9 mouse cellular contexts compared by ENCODE assay signal in genomic region chr7:71216808-71217207, GRCm38 (mm10).
DNase-seq lines count a peak whose midpoint lies in the region; ATAC-seq lines count a peak whose summit lies in the region.
"Had no signal": no experiment of that assay in that cellular context is flagged by ENCODE, and none has a peak within 500 bp of the region (broad histone marks: within the 10 kb centered on the region; RNA-seq: fewer than 3 reads in every experiment).

No protein-coding gene starts in this region.

- H3K27me3 ChIP-seq in liver, embryonic 11.5 days (replicated peaks; ENCODE audit: control insufficient read depth, insufficient read depth, low read length) = no peaks in the 10 kb centered on the region
- H3K27me3 ChIP-seq in hindbrain, embryonic 16.5 days (replicated peaks; ENCODE audit: control insufficient read depth, insufficient read depth, low read length) = no peaks in the 10 kb centered on the region

- no peaks in the 10 kb centered on the region for H3K36me3 ChIP-seq in liver, embryonic 11.5 days (ENCODE audit: control insufficient read depth, insufficient read depth, low read length)
- H3K36me3 ChIP-seq in hindbrain, embryonic 16.5 days (ENCODE audit: control insufficient read depth, insufficient read depth, low read length) = no peaks in the 10 kb centered on the region
- H3K36me3 ChIP-seq: G1E had no signal

- peak; percentile 7 for DNase-seq in liver
- DNase-seq in liver, embryonic 11.5 days (ENCODE audit: low spot score) = no peak
- peak; percentile 59 to 67 for DNase-seq in adrenal gland, postnatal 36 days
- peak; percentile 62 for DNase-seq in kidney, adult 11 months
- peak; percentile 86 for DNase-seq in lung, postnatal 10 days
- DNase-seq in left cerebral cortex, postnatal 14 days (ENCODE audit: low spot score in 2 of 2) = no peak

- no peak overlapping the region for H3K4me3 ChIP-seq in liver, embryonic 11.5 days (ENCODE audit: low read depth, low read length)
- no peak overlapping the region for H3K4me3 ChIP-seq in hindbrain, embryonic 16.5 days (ENCODE audit: low read length)

- H3K4me1 ChIP-seq in liver, embryonic 11.5 days (replicated peaks; ENCODE audit: control insufficient read depth, insufficient read depth, low read length) = no peaks in the 10 kb centered on the region
- no peaks in the 10 kb centered on the region for H3K4me1 ChIP-seq in hindbrain, embryonic 16.5 days (ENCODE audit: control insufficient read depth, insufficient read depth, low read depth, low read length)

- intact Hi-C loops in left cerebral cortex, postnatal 14 days (cut with DNase I) = no loop called here

- no peak for ATAC-seq in liver, embryonic 11.5 days (replicated peaks; ENCODE audit: low FRiP score)
- no peak for ATAC-seq in granulocyte monocyte progenitor cell, adult 5-6 weeks (replicated peaks; ENCODE audit: poor library complexity, severe bottlenecking)
- ATAC-seq in hindbrain, embryonic 16.5 days = no peak

- 56% methylated on average over 2 of the region's 2 CpGs for WGBS in liver, embryonic 11.5 days
- WGBS in hindbrain, embryonic 16.5 days = 59% methylated on average over 2 of the region's 2 CpGs

- no peaks in the 10 kb centered on the region for H3K9me3 ChIP-seq in liver, embryonic 11.5 days (ENCODE audit: control insufficient read depth, low read length)
- H3K9me3 ChIP-seq in hindbrain, embryonic 16.5 days (ENCODE audit: control insufficient read depth, low read length) = no peaks in the 10 kb centered on the region

- no peak overlapping the region for H3K27ac ChIP-seq in liver, embryonic 11.5 days (ENCODE audit: low read depth, low read length)
- H3K27ac ChIP-seq in hindbrain, embryonic 16.5 days (ENCODE audit: low read depth, low read length) = no peak overlapping the region

- no peak overlapping the region for H3K9ac ChIP-seq in liver, embryonic 11.5 days (ENCODE audit: low read depth, low read length)
- no peak overlapping the region for H3K9ac ChIP-seq in hindbrain, embryonic 16.5 days (ENCODE audit: low read depth, low read length)

- H3K4me2 ChIP-seq in liver, embryonic 11.5 days = no peak overlapping the region
- no peak overlapping the region for H3K4me2 ChIP-seq in hindbrain, embryonic 16.5 days (ENCODE audit: low read length)

Comparison
In these comparisons a context has a peak if more than half of its experiments do, and no peak if none do; other contexts are left out.
1. DNase-seq: peak in liver (single experiment), adrenal gland, postnatal 36 days (2 of 2), kidney, adult 11 months (single experiment) and lung, postnatal 10 days (single experiment); none in liver, embryonic 11.5 days (single experiment) and left cerebral cortex, postnatal 14 days (0 of 2).